Mouse (Mus musculus) bone marrow macrophage, adult 2 months (primary cell): ENCODE measurements around the gene Upk1a.

Experiments
- CTCF ChIP-seq: IDR thresholded peaks from 2 replicates; pipeline ENCODE4 v1.5.1; 2012; ENCODE audit warnings: low read depth, mild to moderate bottlenecking, low read length, moderate library complexity
- POLR2A ChIP-seq: IDR thresholded peaks from 2 replicates; pipeline ENCODE4 v1.6.1; 2012; ENCODE audit warnings: mild to moderate bottlenecking, low read depth, low read length, borderline replicate concordance

GRCm38 (mm10) chr7:30602583-30602982 lies 10.1 kb downstream of the Upk1a start:
- TF ChIP-seq CTCF (no peak), POLR2A (no peak)
